Mouse (Mus musculus) mouse embryonic stem cell (cell line): ENCODE measurements around the gene Fgf6.

ENCODE experiments used
- in situ Hi-C, 2 experiments: fragments of 300-500 bp; cut with MboI; formaldehyde crosslinking; loops; 1 replicate in 1 of 2; 3 replicates in 1 of 2; pipeline ENCODE4 v1.14.3; 2019 to 2020; ENCODE audit warnings: low sequenced_read_pairs in 2 of 2, low pct_unique_long_range_greater_than_20kb in 1 of 2, mixed read lengths in 1 of 2; ENCODE audit not compliant: unreplicated experiment in 1 of 2

Gene Fgf6

GRCm38 (mm10) chr6:127064815-127065214 lies 49.4 kb downstream of the Fgf6 start:
- in situ Hi-C loops = no loop called here

DNA sequence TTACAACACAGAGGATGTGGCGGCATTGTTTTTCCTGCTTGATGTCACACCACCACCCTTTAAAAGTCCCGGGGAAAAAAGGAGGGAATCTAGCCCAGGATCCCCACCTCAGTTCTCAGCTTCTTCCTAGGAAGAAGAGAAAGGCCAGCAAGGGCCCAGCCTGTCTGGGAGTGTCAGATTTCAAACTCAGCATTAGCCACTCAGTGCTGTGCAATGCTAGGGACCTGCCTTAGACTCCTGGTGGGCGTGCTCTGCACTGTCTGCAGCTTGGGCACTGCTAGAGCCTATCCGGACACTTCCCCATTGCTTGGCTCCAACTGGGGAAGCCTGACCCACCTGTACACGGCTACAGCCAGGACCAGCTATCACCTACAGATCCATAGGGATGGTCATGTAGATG lies 57.4 kb downstream of the Fgf6 start, which contains the start of gene Fgf23:
Fgf23 (plus strand) TSS at position 86 of the 400 bp plus-strand sequence.
- in situ Hi-C loops = no loop called here
